ENCODE assay signal across 12 mouse cellular contexts in genomic region chr2:91492071-91492635, GRCm38 (mm10).
DNase-seq lines count a peak whose midpoint lies in the region.
"Had no signal": no experiment of that assay in that cellular context is flagged by ENCODE, and none has a peak within 500 bp of the region (broad histone marks: within the 10 kb centered on the region; RNA-seq: fewer than 3 reads in every experiment).

No protein-coding gene starts in this region.

- peak; percentile 97 for DNase-seq in brain, adult 2 months (ENCODE audit: low read depth, low spot score)
- peak; percentile 96 for DNase-seq in cerebellum, adult 11-12 months
- DNase-seq in cerebellum, adult 9-10 months = peak; percentile 96
- DNase-seq in cerebellum, postnatal 25 days = peak; percentile 90 to 91
- DNase-seq in embryo, embryonic 10 days (ENCODE audit: low spot score) = no peak
- DNase-seq in T-cell, adult 2 months (ENCODE audit: low spot score) = no peak
- DNase-seq in thymus, postnatal 14 days = no peak
- DNase-seq: adrenal gland, adult 8-10 months; adrenal gland, postnatal 36 days; gastrocnemius, postnatal 10 days; heart, postnatal 36 days; kidney, adult 2 months had no signal

Comparison
In these comparisons a context has a peak if more than half of its experiments do, and no peak if none do; other contexts are left out.
1. DNase-seq: peak in brain, adult 2 months (single experiment), cerebellum, adult 11-12 months (single experiment), cerebellum, adult 9-10 months (single experiment) and cerebellum, postnatal 25 days (2 of 2); none in embryo, embryonic 10 days (single experiment), T-cell, adult 2 months (single experiment) and thymus, postnatal 14 days (single experiment).